Mouse (Mus musculus) kidney, adult 2 months (tissue): ENCODE measurements around the gene 5330417C22Rik.

Experiments
- CTCF ChIP-seq: fragments of 200-500 bp; conservative IDR thresholded peaks from 2 replicates; pipeline ENCODE4 v1.5.1; 2011; ENCODE audit warnings: low read depth, mild to moderate bottlenecking, control low read depth, low read length, moderate library complexity, mixed read lengths; ENCODE audit not compliant: insufficient read depth, insufficient read length
- POLR2A ChIP-seq: fragments of 200-500 bp; IDR thresholded peaks from one replicate; pipeline ENCODE4 v1.6.1; 2011; ENCODE audit warnings: low read depth, low read length, control low read depth

GRCm38 (mm10) chr3:108436380-108436714 is 100.0 kb downstream of the 5330417C22Rik start:
- TF ChIP-seq CTCF, result no peak
- TF ChIP-seq POLR2A, result no peak
